Mouse (Mus musculus) heart, adult 9 months (tissue): Measurements from ENCODE around the gene Ube2l3.
"Not testable (repeated sequence)": the region's sequence is repeated elsewhere in the genome, so short reads cannot be mapped to it uniquely, and the experiment has no call there.

Source experiments
- DNase-seq, 2 experiments: peaks; one replicate each; pipeline ENCODE4 v3.0.0; 2022; ENCODE audit warnings: low spot score in 2 of 2

Ube2l3 gene

GRCm38 (mm10) chr16:17202549-17202948 lies at the start of gene Ube2l3:
Ube2l3 (minus strand) TSS chr16:17202649.
- DNase-seq = no peak

DNA sequence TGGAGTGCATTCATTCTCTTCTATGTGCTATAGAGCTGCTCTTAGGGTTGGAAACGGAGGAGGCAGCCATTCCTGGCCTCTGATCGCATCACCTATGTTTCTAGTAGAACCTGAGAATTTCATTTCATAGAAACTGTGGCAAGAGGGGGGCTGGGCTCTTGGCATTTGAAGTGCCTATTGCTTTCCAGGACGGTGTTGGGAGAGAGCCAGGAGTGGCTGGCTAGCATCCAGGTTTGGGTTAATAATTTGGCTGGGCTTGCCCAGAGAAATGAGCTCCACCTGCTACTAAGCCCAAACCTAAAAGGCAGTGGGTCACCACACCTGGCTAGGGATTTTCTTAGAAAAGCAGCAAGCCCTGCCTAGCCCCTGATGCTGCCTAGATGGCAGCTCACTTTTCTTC lies 49.1 kb upstream of the Ube2l3 start:
- DNase-seq = peak in 1 of 2 experiments; percentile 47

DNA sequence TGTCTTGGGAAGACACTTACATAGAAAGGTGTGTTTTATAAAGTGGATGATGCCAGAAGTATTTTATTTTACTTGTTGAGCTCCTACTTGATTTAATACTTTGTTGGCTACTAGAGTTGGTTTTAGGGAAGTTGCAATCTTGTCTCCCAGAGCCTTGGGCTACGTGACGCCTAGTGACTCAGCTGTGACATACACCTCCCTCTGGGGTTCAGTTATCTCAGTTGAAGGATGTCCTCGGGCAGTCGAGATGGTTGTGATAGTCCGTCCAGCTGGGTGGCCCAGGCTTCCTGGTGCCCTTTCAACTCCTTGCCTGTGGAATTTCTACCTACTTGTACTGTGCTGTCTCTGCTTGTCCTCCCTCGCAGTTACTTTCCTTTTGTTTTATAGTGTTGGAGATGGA lies 46.7 kb upstream of the Ube2l3 start:
- DNase-seq = no peak

GRCm38 (mm10) chr16:17247727-17248126 lies 45.3 kb upstream of the Ube2l3 start:
- DNase-seq = peak in 1 of 2 experiments; percentile 34

GRCm38 (mm10) chr16:17244996-17245395 lies 42.5 kb upstream of the Ube2l3 start:
- no peak for DNase-seq

GRCm38 (mm10) chr16:17243731-17244130 lies 41.3 kb upstream of the Ube2l3 start:
- DNase-seq = no peak

GRCm38 (mm10) chr16:17239409-17239808 lies 37.0 kb upstream of the Ube2l3 start:
- DNase-seq = no peak

- no peak for DNase-seq
Measured at GRCm38 (mm10) chr16:17237634-17238033, 35.2 kb upstream of the Ube2l3 start.

- DNase-seq = peak in 1 of 2 experiments; percentile 21
Measured at GRCm38 (mm10) chr16:17234916-17235665, 32.6 kb upstream of the Ube2l3 start.

DNA sequence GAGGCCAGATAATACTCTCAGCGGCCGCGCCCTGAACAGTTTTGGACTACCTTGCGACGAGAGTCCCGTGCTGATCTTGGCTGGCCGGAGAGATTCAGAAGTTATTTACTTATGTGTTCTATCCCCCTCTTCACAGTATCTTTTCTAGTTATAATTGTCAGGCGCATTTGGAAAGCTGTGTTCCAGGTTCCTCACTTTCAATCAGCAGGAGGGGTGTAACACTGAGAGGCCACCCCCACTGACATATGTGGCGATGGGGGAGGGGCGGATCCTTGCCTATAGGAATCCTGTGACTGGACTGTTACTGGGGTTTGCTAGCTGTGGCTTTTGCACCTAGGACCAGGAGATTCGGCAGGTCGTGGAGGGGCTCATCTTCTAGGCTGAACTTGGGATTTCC lies 32.0 kb upstream of the Ube2l3 start:
- DNase-seq = peak; percentile 17 to 21

GRCm38 (mm10) chr16:17233702-17234498 lies 31.5 kb upstream of the Ube2l3 start:
- DNase-seq = peak in 1 of 2 experiments; percentile 18

DNA sequence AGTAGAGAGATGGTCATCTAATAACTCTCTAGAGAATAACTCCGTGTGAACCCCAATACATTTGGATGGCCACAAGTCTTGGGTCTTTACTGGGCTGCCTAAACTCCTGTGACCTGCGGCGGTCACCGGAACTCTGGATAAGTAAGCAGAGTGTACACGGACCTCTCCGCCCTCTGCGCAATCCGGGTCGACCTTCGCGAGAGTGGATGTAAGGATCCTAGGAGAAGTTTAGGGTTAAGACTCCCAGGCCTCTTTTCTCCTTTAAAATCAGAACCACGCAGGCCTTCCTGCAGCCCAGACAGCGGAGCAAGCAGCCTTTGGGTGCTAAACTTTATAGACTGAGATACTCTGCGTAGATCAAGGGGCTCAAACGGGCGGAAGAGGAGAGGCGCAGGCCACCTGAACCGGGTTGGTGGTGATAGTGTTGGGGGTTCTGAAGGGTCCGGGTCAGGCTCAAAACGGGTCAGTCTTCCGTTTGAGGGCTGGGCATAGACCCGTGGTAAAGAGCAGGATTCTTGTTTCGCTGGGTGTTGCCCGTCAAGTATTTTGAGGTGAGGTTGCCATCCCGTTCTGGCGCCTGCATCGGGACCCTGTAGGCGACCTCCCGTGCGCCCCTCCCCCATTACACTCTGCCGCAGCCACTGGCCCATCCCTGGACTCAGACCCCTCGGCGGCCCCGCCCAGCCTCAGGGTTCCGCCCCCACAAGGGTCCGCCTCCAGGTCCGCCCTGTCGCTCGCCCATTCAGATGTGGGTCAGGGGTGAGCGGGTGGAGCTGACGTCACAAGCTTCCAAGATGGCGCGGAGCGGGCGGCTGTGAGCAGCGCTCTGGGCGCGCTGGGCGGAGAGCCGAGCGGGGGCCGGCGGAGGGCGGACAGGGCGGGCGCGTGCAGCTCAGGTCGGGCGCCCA lies 30.6 kb upstream of the Ube2l3 start, which contains the start of gene Hic2:
Hic2 (plus strand) TSS at position 779 of the 908 bp plus-strand sequence.
- DNase-seq = peak; percentile 96

DNA sequence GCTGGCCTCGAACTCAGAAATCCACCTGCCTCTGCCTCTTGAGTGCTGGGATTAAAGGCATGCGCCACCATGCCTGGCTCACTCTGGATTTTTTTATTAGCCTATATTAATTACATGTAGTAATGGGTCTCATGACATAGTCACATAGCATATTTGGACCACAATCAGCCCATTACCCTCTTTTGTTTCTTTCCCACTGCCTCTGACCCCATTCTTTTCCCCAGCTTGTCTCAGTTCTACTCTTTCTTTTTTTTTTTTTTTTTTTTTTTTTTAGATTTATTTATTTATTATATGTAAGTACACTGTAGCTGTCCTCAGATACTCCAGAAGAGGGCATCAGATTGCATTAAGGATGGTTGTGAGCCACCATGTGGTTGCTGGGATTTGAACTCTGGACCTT lies 29.1 kb upstream of the Ube2l3 start:
- DNase-seq = not testable (repeated sequence)

GRCm38 (mm10) chr16:17226496-17226895 lies 24.0 kb upstream of the Ube2l3 start:
- no peak for DNase-seq

DNA sequence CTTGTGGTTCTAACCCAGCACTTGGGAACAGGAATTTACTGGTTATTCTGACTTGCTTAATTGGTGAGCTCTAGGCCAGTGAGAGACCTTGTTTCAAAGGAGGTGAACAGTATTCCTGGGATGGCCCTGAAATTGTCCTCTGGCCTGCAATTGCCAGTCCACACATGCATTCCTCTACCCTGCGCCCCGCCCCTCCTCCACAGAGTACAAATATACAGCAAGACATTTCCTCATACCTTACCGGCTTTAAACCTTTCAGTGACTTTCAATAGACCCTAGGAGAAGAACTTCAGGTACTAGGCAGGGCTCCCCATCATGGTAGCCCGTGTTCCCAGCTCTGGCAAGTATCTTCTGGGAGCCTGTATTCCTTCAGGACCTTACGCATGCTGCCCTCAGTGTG lies 23.1 kb upstream of the Ube2l3 start:
- DNase-seq = no peak

DNA sequence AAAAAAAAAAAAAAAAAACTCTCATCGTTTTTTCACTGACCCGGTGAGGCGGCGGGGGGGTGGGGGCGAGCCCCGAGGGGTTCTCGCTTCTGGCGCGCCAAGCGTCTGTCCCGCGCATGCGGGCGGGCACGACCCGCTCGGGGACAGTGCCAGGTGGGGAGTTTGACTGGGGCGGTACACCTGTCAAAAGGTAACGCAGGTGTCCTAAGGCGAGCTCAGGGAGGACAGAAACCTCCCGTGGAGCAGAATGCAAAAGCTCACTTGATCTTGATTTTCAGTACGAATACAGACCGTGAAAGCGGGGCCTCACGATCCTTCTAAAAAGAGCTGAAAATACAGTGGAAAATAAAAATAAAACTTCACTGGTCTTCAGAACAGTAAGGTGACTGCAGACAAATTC lies 19.7 kb upstream of the Ube2l3 start:
- DNase-seq = peak; percentile 83 to 87

- DNase-seq = no peak
Measured at GRCm38 (mm10) chr16:17220127-17220733, 17.8 kb upstream of the Ube2l3 start.

DNA sequence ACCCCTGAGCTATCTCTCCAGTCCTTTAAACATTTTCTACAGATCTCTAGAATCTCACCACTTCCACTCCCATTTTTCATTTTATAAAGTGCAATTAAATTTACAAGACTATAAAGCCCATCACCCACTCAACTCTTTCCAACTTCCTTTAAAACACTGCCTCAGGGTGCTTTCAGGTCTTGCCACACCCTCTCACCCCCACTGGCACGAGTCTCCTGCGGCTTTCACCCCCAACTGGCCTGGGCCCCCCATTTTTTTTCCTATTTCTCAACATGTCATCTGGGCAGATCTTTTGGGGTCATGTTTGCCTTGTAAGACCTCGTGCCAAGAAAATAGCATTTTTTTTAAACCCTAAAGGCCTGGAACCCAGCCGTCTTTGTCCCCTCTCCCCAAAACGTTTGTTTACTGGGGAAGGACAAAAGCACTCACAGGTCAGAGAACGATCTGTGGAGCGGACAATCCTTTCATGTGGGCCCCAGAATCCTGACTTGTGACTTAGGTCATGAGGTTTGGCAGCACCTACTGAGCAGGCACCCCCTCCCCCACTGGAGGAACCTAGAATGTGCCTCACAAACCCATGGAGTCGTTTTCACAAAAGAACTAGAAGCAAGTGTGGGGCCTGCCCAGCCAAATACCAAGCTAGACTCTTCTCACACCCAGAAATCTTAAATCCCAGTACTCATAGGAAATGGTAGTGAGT lies 14.6 kb upstream of the Ube2l3 start:
- DNase-seq = no peak

DNA sequence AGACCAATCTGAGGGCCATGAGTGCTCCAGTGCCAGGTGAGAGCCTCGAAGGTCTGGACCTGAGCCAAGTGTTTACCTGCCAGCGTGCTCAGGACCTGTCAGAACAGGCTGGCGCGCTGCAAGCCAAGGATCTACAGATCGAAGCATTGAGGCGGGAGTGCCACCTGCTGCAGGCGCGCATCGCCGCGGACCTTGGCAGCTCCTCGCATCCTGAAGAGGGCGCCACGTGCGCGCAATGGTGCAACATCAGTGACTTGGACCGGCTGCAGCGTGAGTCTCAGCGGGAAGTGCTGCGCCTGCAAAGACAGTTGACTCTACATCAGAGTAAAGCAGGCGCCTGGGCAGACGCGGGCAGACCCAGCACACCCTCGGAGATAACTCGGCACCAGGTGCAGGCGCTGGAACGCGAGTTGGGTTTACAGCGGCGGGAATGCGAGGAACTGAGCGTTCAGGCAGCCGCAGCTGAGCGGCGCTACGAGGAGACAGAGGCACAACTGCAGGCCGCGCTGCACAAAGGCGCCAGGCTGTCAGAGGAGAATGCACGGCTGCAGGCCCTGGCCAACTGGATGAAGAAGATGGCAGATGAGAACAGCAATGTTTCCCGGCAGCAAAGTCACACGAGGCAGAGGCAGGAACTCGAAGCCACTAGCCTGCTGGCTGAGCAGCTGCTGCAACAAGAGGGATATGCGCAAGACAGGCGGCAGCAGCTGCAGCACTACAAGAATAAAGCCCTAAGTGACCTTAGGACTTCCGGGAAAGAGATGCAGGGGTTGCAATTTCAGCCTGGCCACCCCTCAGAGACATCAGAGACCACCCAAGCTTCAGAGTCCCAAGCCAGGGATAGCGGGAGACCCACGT lies 7.8 kb upstream of the Ube2l3 start:
- DNase-seq = peak; percentile 79 to 85
